Mouse (Mus musculus): ENCODE data around the gene Sh3bp2.
A peak's percentile ranks its signal among the peaks of the same experiment; 100 is the strongest.
"Not testable (repeated sequence)": the region's sequence is repeated elsewhere in the genome, so short reads cannot be mapped to it uniquely, and the experiment has no call there.

Gene Sh3bp2

GRCm38 (mm10) chr5:34573268-34574221, 47.9 kb downstream of the Sh3bp2 start, which contains the start of gene Add1:
TSS of gene Add1 (plus strand) at chr5:34573664.
- peak; percentile 97 for DNase-seq

DNA sequence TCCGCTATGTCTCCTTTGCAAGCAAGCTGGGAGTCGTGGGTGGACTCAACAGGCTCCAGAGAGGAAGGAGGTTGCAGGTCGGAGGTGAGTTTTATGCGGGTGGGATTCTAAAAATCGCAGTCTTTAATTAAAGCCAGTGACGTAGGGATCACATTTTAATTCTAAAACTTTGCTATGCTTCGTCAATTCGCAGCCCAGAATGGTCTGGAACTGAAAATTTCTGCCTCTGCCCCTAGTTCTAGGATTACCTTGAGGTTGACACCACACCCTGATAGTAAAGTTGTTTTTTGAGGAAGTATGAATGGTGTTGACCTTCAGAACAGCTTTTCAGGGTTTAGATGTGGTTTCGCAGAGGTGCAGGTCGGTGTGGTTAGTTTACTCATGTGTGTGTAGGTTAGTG, 49.1 kb downstream of the Sh3bp2 start:
- no peak for DNase-seq

- DNase-seq, result no peak
These were observed 50.6 kb downstream of the Sh3bp2 start for GRCm38 (mm10) chr5:34576286-34576685.

- DNase-seq, result no peak
These were observed 52.5 kb downstream of the Sh3bp2 start for GRCm38 (mm10) chr5:34578038-34578655.

DNA sequence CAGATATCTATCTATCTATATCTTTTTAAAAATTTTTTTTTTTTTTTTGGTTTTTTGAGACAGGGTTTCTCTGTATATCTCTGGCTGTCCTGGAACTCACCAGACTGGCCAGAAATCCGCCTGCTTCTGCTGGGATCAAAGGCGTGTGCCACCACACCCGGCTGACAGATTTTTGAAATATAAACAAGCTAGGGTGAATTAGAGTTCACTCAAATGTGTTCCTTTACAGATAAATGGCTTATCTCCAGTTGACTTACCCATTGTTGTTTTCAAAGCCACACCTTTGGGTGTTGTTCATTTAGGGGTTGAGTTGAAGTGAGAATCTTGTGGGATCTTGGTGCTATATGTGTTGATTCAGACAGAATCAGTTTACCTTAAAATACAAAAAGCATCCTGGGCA, 53.7 kb downstream of the Sh3bp2 start:
- no peak for DNase-seq

- peak; percentile 77 for DNase-seq
These were observed 56.2 kb downstream of the Sh3bp2 start for GRCm38 (mm10) chr5:34581671-34582313.

DNA sequence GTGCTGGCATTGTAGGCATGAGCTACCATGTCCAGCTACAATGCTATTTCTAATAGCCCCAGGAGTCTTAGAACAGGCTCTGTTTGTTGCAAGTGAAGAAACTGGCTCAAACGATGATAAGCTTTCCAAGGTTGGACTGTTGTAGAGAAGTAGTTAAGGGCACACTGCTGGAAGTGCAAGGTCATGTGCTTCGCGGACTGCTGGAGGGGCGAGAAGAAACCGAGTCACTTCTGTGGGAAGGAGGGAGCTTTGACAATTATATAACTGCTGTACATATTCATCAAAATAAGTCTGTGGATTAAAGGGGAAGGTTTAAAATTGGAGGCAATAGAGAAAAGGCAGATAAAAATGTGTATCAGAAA, 56.7 kb downstream of the Sh3bp2 start:
- DNase-seq, result peak; percentile 23

GRCm38 (mm10) chr5:34585216-34585615, 59.6 kb downstream of the Sh3bp2 start:
- DNase-seq, result no peak

GRCm38 (mm10) chr5:34587881-34588280, 62.2 kb downstream of the Sh3bp2 start:
- no peak for DNase-seq

GRCm38 (mm10) chr5:34590059-34590458, 64.4 kb downstream of the Sh3bp2 start:
- DNase-seq, result no peak

DNA sequence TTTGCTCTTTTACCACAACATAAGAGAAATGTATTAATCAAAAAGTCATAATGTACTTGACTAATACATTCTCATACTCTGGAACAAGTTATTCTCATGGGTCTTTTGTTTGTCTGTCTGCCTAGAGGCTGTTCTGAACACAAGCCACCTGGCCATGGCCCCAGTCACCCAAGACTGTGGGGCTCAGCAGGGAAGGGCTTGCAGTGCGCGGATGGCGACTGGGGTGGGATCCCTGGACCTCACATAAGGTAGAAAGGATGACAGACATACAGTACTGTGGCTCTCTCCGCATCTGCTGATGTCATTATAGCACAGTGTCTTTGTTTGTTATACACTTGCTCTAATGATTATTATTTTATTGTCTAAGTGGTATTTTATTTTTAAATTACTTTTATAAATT, 65.1 kb downstream of the Sh3bp2 start:
- no peak for DNase-seq

DNA sequence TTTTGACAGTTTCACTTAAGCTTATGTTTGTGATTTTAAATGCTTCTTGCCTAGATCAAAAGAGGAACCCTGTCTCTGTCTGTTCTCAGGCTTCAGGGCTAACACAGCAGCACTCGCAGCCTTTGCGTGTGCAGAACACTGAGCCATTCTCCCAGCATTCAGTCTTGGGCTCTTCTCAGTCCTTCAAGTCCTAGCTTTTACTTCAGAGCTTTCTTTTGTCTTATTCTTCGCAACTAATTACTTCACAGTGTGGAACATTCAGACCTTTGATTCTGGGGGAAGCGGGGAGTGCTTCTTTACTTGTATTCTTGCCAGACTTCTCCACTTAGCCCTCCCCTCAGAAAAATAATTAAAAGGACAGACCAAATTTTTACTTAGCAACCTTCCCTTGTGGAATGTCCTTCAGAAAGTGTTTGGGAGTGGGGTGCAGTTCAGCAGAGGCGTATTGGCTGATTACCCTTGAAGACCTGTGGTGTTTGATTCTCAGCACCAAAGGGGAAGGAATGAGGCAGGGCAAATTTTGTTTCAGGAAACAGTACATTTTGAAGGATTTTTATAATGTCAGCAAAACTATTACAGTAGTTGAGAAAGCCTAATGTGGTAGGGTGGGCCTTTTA, 65.9 kb downstream of the Sh3bp2 start:
- DNase-seq, result no peak

- not testable (repeated sequence) for DNase-seq
These were observed 66.6 kb downstream of the Sh3bp2 start for GRCm38 (mm10) chr5:34592224-34592623.

GRCm38 (mm10) chr5:34592666-34593065, 67.0 kb downstream of the Sh3bp2 start:
- no peak for DNase-seq

DNA sequence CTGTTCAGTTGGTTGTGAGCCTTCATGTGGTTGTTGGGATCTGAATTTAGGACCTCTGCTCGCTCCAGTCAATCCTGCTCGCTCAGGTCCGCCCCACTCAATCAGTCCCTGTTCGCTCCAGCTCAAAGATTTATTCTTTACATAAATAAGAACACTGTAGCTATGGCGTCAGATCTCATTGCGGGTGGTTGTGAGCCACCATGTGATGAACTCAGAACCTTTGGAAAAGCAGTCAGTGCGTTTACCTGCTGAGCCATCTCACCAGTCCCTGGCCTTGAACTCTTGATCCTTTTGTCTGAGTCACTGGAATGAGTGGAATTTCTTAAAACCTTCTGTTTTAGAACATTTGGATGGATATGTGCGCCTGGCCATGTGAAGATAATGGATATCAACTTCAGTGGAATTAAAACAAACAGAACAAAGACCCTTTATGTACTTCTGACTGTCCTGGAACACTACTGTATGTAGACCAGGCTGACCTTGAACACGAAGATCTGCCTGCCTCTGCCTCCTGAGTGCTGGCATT, 67.6 kb downstream of the Sh3bp2 start:
- no peak for DNase-seq

- DNase-seq, result no peak
These were observed 78.9 kb downstream of the Sh3bp2 start for GRCm38 (mm10) chr5:34604576-34604975.

- no peak for DNase-seq
These were observed 81.7 kb downstream of the Sh3bp2 start for GRCm38 (mm10) chr5:34607100-34607880.

- no peak for DNase-seq
These were observed 82.6 kb downstream of the Sh3bp2 start for GRCm38 (mm10) chr5:34608226-34608625.

DNA sequence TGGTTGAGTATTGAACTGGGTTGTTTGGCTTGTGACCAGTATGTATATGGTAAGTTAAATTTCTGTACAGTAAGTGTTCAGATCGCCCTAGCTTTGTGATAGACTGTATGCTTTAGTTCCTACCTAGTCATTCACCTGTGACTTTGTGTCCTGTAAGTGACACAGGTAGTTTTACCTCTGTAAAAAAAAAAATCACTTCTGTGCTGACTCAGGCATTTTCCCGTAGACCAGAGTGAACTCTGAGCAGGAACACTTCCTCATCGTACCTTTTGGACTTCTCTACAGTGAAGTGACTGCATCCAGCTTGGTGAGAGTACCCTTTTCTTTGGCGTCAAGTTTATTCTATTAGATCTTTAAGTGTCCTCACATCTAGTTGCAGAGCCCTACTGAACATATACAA, 84.3 kb downstream of the Sh3bp2 start:
- DNase-seq, result no peak

All from right cerebral cortex, adult 18-20 months (tissue).